Mouse (Mus musculus): Measurements from ENCODE around the gene Ptger1. TPM values are rescaled to one million over a fixed set of nuclear protein-coding genes. Genes with fewer than 3 reads are reported as not detected.

The Ptger1 gene
- polyA plus RNA-seq, 1 experiment from 2014 or later = 9.8 TPM

DNA sequence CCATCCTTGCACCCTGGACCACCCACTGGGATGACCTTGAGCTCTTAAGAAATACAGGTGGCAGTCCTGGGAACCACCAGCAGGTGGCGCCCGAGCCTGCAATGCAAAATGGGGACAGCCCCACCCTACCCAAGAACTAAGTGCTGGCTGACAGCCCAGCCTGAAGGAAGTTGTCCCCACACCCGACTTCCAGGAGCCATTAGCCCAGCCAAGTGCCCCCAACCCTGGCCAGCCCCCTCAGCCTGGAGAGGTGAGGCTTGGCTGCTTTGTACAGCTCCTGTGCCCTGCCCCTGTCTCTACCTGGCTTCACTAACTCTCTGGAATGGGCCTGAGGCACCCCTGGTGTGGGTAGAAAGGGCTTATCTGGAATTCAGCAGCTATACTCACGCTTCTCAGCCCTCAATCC lies 4.1 kb upstream of the Ptger1 start:
- no peak overlapping the region for H3K4me3 ChIP-seq (replicated peaks; ENCODE audit: low read depth, low read length)
- H3K4me2 ChIP-seq (ENCODE audit: low read length) = peak overlapping the region; percentile 38; the same call in 1 of the 2 replicates
- TF ChIP-seq CTCF (IDR thresholded peaks at IDR 0.05; ENCODE audit: low read depth) = peak; percentile 99
- ATAC-seq (replicated peaks; ENCODE audit: low FRiP score, low read depth) = peak; percentile 81
- 0 out of 2 replicates have a peak overlapping the region, but pooled peaks have one; percentile 13 for H3K9ac ChIP-seq (ENCODE audit: low read depth, low read length)
- peak overlapping the region; percentile 81 for H3K27ac ChIP-seq
- peak; percentile 95 for DNase-seq (ENCODE audit: low spot score)
- 8% methylated on average over 4 of the region's 4 CpGs for WGBS
- peaks cover 49% of the 10 kb centered on the region for H3K4me1 ChIP-seq (replicated peaks; ENCODE audit: insufficient read depth, low read length)
- H3K9me3 ChIP-seq (replicated peaks; ENCODE audit: low read length) = no peaks in the 10 kb centered on the region
- H3K36me3 ChIP-seq (ENCODE audit: insufficient read depth, low read length) = no peaks in the 10 kb centered on the region
- no peaks in the 10 kb centered on the region for H3K27me3 ChIP-seq (ENCODE audit: insufficient read depth, low read length)

DNA sequence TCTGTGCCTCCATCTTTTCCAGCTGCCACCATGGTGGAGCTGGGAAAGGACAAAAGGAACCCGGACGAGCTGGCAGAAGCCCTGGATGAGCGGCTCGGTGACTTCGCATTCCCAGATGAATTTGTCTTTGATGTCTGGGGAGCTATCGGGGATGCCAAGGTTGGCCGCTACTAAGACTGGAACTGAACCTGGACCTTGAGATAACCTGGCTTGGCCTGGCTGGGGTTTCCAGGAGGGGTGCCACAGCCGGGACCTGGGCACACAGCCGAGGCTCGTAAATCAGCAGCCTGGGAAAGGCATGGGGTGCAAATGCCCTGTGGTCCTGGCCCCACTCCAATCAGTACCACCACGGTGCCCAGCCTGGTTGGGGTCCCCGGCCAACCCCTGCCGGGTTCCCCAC lies 2.4 kb upstream of the Ptger1 start:
- H3K9ac ChIP-seq (ENCODE audit: low read depth, low read length) = no peak overlapping the region
- H3K36me3 ChIP-seq (ENCODE audit: insufficient read depth, low read length) = no peaks in the 10 kb centered on the region
- ATAC-seq (replicated peaks; ENCODE audit: low FRiP score, low read depth) = no peak
- H3K27ac ChIP-seq = peak overlapping the region; percentile 81
- no peak overlapping the region for H3K4me3 ChIP-seq (replicated peaks; ENCODE audit: low read depth, low read length)
- no peaks in the 10 kb centered on the region for H3K27me3 ChIP-seq (ENCODE audit: insufficient read depth, low read length)
- H3K4me1 ChIP-seq (replicated peaks; ENCODE audit: insufficient read depth, low read length) = peaks cover 60% of the 10 kb centered on the region
- no peak for DNase-seq (ENCODE audit: low spot score)
- TF ChIP-seq CTCF (IDR thresholded peaks at IDR 0.05; ENCODE audit: low read depth) = no peak
- 84% methylated on average over 13 of the region's 13 CpGs for WGBS
- no peaks in the 10 kb centered on the region for H3K9me3 ChIP-seq (replicated peaks; ENCODE audit: low read length)
- no peak overlapping the region for H3K4me2 ChIP-seq (ENCODE audit: low read length)

DNA sequence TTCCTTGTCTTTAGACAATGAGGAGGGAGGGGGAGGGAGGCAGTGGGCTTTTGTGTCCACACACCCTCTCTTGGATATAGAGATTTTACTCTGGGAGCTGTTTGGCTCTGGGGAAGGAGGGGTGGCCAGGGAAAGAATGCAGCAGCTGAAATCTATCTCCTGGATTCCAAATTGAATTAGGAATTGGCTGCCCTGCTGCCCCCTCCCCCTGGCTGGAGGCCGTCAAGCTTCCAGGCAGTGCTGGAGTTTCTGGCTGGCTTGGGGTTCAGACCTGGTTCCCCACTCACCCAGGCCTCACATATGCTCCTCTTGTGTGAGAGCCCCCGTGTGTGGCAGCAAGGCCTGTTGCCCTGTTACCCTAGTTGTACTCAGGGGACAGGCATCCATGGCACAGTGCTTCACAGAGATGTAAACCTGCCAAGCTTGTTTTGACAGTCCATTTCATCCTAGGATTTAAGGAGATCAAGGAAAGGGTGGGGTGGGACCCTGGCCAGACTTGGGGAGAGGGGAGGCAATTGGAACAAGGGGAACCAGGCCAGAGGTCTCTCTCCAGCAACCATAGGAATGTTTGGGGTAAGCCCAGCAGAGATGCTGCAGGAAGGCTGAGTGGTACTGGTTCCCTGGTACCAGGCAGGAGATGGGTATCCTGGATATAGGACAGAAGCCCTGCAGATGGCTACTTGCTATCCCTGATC lies 1.4 kb upstream of the Ptger1 start:
- H3K4me2 ChIP-seq (ENCODE audit: low read length) = no peak overlapping the region
- TF ChIP-seq CTCF (IDR thresholded peaks at IDR 0.05; ENCODE audit: low read depth) = no peak
- 21% methylated on average over 2 of the region's 2 CpGs for WGBS
- ATAC-seq (replicated peaks; ENCODE audit: low FRiP score, low read depth) = no peak
- no peak overlapping the region for H3K4me3 ChIP-seq (replicated peaks; ENCODE audit: low read depth, low read length)
- H3K27ac ChIP-seq = peak overlapping the region; percentile 76
- H3K4me1 ChIP-seq (replicated peaks; ENCODE audit: insufficient read depth, low read length) = peaks cover 60% of the 10 kb centered on the region
- H3K36me3 ChIP-seq (ENCODE audit: insufficient read depth, low read length) = peaks cover 8% of the 10 kb centered on the region
- no peak overlapping the region for H3K9ac ChIP-seq (ENCODE audit: low read depth, low read length)
- no peaks in the 10 kb centered on the region for H3K9me3 ChIP-seq (replicated peaks; ENCODE audit: low read length)
- H3K27me3 ChIP-seq (ENCODE audit: insufficient read depth, low read length) = no peaks in the 10 kb centered on the region
- peak; percentile 85 for DNase-seq (ENCODE audit: low spot score)

DNA sequence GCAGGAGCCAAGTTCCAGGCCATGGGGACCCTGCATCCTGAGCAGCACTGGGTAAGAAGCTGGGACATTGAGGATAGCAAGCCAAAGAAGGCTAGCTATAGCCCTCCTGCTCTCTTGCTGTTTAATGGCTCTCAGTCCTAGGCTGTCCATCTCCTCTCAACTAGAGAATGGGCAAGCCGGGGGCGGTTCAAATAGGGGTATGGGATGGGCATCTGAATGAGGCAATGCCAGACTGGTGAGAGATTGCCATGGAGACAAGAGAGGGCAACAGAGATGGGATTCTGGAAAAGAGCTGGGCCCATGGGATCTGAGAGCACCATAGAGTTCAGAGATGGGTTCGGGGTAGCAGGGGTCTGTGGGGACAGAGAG lies 372 bp downstream of the Ptger1 start:
- no peak for TF ChIP-seq CTCF (IDR thresholded peaks at IDR 0.05; ENCODE audit: low read depth)
- H3K36me3 ChIP-seq (ENCODE audit: insufficient read depth, low read length) = peaks cover 25% of the 10 kb centered on the region
- peaks cover 44% of the 10 kb centered on the region for H3K4me1 ChIP-seq (replicated peaks; ENCODE audit: insufficient read depth, low read length)
- DNase-seq (ENCODE audit: low spot score) (no peak), ATAC-seq (replicated peaks; ENCODE audit: low FRiP score, low read depth) (no peak)
- H3K27ac ChIP-seq = peak overlapping the region; percentile 76
- peak overlapping the region; percentile 28 for H3K4me2 ChIP-seq (ENCODE audit: low read length)
- peak overlapping the region; percentile 51; the same call in 1 of the 2 replicates for H3K9ac ChIP-seq (ENCODE audit: low read depth, low read length)
- no peak overlapping the region; the same call in 1 of the 2 replicates for H3K4me3 ChIP-seq (replicated peaks; ENCODE audit: low read depth, low read length)
- 88% methylated on average over 3 of the region's 3 CpGs for WGBS
- H3K27me3 ChIP-seq (ENCODE audit: insufficient read depth, low read length) = no peaks in the 10 kb centered on the region
- no peaks in the 10 kb centered on the region for H3K9me3 ChIP-seq (replicated peaks; ENCODE audit: low read length)

- Histone ChIP-seq H3K9me3 (replicated peaks; ENCODE audit: low read length) (no peaks in the 10 kb centered on the region), H3K27me3 (ENCODE audit: insufficient read depth, low read length) (no peaks in the 10 kb centered on the region), H3K9ac (ENCODE audit: low read depth, low read length) (no peak overlapping the region), H3K4me2 (ENCODE audit: low read length) (peak overlapping the region; percentile 28), H3K4me1 (replicated peaks; ENCODE audit: insufficient read depth, low read length) (peaks cover 38% of the 10 kb centered on the region), H3K36me3 (ENCODE audit: insufficient read depth, low read length) (peaks cover 31% of the 10 kb centered on the region), H3K27ac (peak overlapping the region; percentile 8; the same call in 1 of the 2 replicates), H3K4me3 (replicated peaks; ENCODE audit: low read depth, low read length) (no peak overlapping the region)
- no peak for TF ChIP-seq CTCF (IDR thresholded peaks at IDR 0.05; ENCODE audit: low read depth)
- no peak for DNase-seq (ENCODE audit: low spot score)
- ATAC-seq (replicated peaks; ENCODE audit: low FRiP score, low read depth) = no peak
- 79% methylated on average over 10 of the region's 10 CpGs for WGBS
Measured at GRCm38 (mm10) chr8:83667526-83667925, 1.0 kb downstream of the Ptger1 start.

GRCm38 (mm10) chr8:83668010-83668916 lies 1.8 kb downstream of the Ptger1 start:
- Histone ChIP-seq H3K27ac (peak overlapping the region; percentile 47; the same call in 1 of the 2 replicates), H3K4me1 (replicated peaks; ENCODE audit: insufficient read depth, low read length) (peaks cover 34% of the 10 kb centered on the region), H3K4me3 (replicated peaks; ENCODE audit: low read depth, low read length) (peak overlapping the region; percentile 27), H3K9ac (ENCODE audit: low read depth, low read length) (peak overlapping the region; percentile 45), H3K9me3 (replicated peaks; ENCODE audit: low read length) (no peaks in the 10 kb centered on the region), H3K36me3 (ENCODE audit: insufficient read depth, low read length) (peaks cover 37% of the 10 kb centered on the region), H3K4me2 (ENCODE audit: low read length) (peak overlapping the region; percentile 60), H3K27me3 (ENCODE audit: insufficient read depth, low read length) (no peaks in the 10 kb centered on the region)
- ATAC-seq (replicated peaks; ENCODE audit: low FRiP score, low read depth) (peak; percentile 26), DNase-seq (ENCODE audit: low spot score) (peak; percentile 91)
- WGBS = 29% methylated on average over 79 of the region's 80 CpGs
- TF ChIP-seq CTCF (IDR thresholded peaks at IDR 0.05; ENCODE audit: low read depth) = peak; percentile 90
